Mouse (Mus musculus) brain, embryonic 14.5 days (tissue): ENCODE data around the gene Asap2.

Source experiments
- CTCF ChIP-seq: fragments of 200-500 bp; IDR thresholded peaks from 2 replicates; pipeline ENCODE4 v1.5.1; 2012; ENCODE audit warnings: inconsistent platforms, mild to moderate bottlenecking, moderate library complexity, borderline replicate concordance; ENCODE audit not compliant: insufficient read depth, insufficient read length; ENCODE audit errors: extremely low read depth
- POLR2A ChIP-seq: fragments of 200-500 bp; IDR thresholded peaks from 2 replicates; pipeline ENCODE4 v1.6.1; 2012; ENCODE audit warnings: mild to moderate bottlenecking, inconsistent platforms, borderline replicate concordance; ENCODE audit not compliant: poor library complexity, insufficient read depth, insufficient read length, severe bottlenecking; ENCODE audit errors: extremely low read depth

DNA sequence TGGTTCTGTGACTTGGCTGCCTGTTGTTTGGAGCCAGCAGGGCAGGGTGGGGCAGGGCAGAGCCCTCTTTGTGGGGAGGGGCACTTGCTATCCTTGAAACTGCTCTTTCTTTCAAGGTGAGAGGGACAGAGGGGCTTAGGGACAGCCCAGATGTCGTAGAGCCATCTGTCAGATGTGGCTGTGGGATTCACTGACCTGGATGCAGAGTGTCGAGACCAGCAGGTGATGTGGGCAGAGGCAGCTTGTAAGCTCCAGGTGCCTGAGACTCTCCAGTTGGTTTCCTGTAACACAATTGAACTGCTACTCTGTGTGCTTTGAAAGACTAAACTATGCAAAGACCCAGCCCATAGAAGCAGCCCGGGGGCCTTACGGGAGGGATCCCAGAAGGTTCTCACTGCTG lies 177.5 kb downstream of the Asap2 start:
- TF ChIP-seq POLR2A: no peak
- no peak for TF ChIP-seq CTCF
